Mouse (Mus musculus) neural tube, embryonic 11.5 days (tissue): Measurements from ENCODE around the gene Nanos1. TPM values are rescaled to one million over a fixed set of nuclear protein-coding genes. Genes with fewer than 3 reads are reported as not detected.

Source experiments
- ATAC-seq: fragments of 200-750 bp; cut with Nextera tagmentation; 2 replicates; pipeline ENCODE4 v1.8.0; 2017; ENCODE audit warnings: moderate number of reproducible peaks, mild to moderate bottlenecking, moderate TSS enrichment, moderate library complexity; ENCODE audit not compliant: insufficient read depth, low FRiP score, low TSS enrichment
- DNase-seq: peaks from one replicate; pipeline ENCODE4 v3.0.0-alpha.2; 2015; ENCODE audit warnings: low spot score
- H3K27ac ChIP-seq: fragments of 300-500 bp; sonication (generic); 2 replicates; pipeline ENCODE4 v1.5.1; 2014; ENCODE audit warnings: low read depth, mild to moderate bottlenecking, low read length
- H3K27me3 ChIP-seq: fragments of 300-500 bp; sonication (generic); 2 replicates; pipeline ENCODE4 v1.6.1; 2014; ENCODE audit warnings: mild to moderate bottlenecking, low read length, mixed read lengths; ENCODE audit not compliant: control insufficient read depth, insufficient read depth
- H3K36me3 ChIP-seq: fragments of 300-500 bp; sonication (generic); 2 replicates; pipeline ENCODE4 v1.6.1; 2014; ENCODE audit warnings: mild to moderate bottlenecking, low read length, moderate library complexity, mixed read lengths; ENCODE audit not compliant: control insufficient read depth, insufficient read depth
- H3K4me1 ChIP-seq: fragments of 300-500 bp; sonication (generic); 2 replicates; pipeline ENCODE4 v1.6.1; 2014; ENCODE audit warnings: low read length, mixed read lengths; ENCODE audit not compliant: control insufficient read depth, insufficient read depth
- H3K4me2 ChIP-seq: fragments of 300-500 bp; sonication (generic); 2 replicates; pipeline ENCODE4 v1.6.1; 2014; ENCODE audit warnings: low read depth, mild to moderate bottlenecking, moderate library complexity
- H3K4me3 ChIP-seq: fragments of 300-500 bp; sonication (generic); 2 replicates; pipeline ENCODE4 v1.5.1; 2014; ENCODE audit warnings: low read depth, low read length
- H3K9ac ChIP-seq: fragments of 300-500 bp; sonication (generic); 2 replicates; pipeline ENCODE4 v1.6.1; 2014; ENCODE audit warnings: mild to moderate bottlenecking, low read length
- H3K9me3 ChIP-seq: fragments of 300-500 bp; sonication (generic); 2 replicates; pipeline ENCODE4 v1.6.1; 2016; ENCODE audit warnings: low read length; ENCODE audit not compliant: control insufficient read depth
- WGBS: fragments of 180-500 bp; shearing (Covaris S2); extraction: QIAGEN DNeasy Blood & Tissue Kit; methylation state at CpG from one replicate; pipeline ENCODE4 v1.1.7; 2014; 5-methylcytosine and 5-hydroxymethylcytosine counted together
- microRNA-seq: library from miRNA; unstranded; fragments of <30 nt; microRNA quantifications from one replicate; pipeline ENCODE4, GENCODE M21; 2016
- polyA plus RNA-seq: library from polyadenylated mRNA; unstranded; fragments of >200 nt; fragmentation: Nextera tagmentation; extraction: Ambion mirVana; gene quantifications from 2 replicates; pipeline ENCODE4 v1.2.1, GENCODE M21; 2014

Gene Nanos1
- polyA plus RNA-seq, 1 experiment from 2014 or later = 4.6 TPM

GRCm38 (mm10) chr19:60793170-60793707, 37.5 kb downstream of the Nanos1 start:
- DNase-seq (no peak), ATAC-seq (no peak)
- no peaks in the 10 kb centered on the region for H3K27me3 ChIP-seq
- H3K9me3 ChIP-seq = no peaks in the 10 kb centered on the region
- no peaks in the 10 kb centered on the region for H3K36me3 ChIP-seq
- H3K4me2 ChIP-seq = no peak overlapping the region
- WGBS = 88% methylated on average over 2 of the region's 2 CpGs
- peaks cover 6% of the 10 kb centered on the region for H3K4me1 ChIP-seq
- H3K9ac ChIP-seq = no peak overlapping the region
- H3K4me3 ChIP-seq = no peak overlapping the region
- H3K27ac ChIP-seq = no peak overlapping the region

GRCm38 (mm10) chr19:60795244-60795643, 39.5 kb downstream of the Nanos1 start:
- WGBS = 90% methylated on average over 2 of the region's 2 CpGs
- H3K27ac ChIP-seq = no peak overlapping the region
- H3K36me3 ChIP-seq = no peaks in the 10 kb centered on the region
- ATAC-seq = no peak
- H3K4me1 ChIP-seq = no peaks in the 10 kb centered on the region
- no peak overlapping the region for H3K4me3 ChIP-seq
- no peak for DNase-seq
- no peaks in the 10 kb centered on the region for H3K9me3 ChIP-seq
- H3K9ac ChIP-seq = no peak overlapping the region
- H3K27me3 ChIP-seq = no peaks in the 10 kb centered on the region
- H3K4me2 ChIP-seq = no peak overlapping the region

DNA sequence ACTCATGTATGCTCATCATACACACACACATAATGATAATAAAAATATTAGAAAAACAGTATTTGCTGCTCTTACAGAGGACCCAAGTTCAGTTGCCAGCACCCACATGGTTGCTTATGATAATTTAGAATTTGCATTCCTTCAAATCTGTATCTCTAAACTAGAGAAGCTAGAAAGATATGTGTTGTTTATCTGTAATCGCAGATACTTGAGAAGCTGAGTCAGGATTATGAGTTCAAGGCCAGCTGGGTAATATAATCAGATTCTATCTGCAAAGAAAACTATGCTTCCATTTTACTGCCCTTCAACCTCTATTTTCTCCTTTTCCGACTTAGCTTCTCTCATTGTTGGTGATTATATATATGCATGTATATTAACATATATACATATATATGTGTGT, 41.6 kb downstream of the Nanos1 start:
- Histone ChIP-seq H3K4me1 (no peaks in the 10 kb centered on the region), H3K27ac (no peak overlapping the region), H3K4me3 (no peak overlapping the region), H3K36me3 (no peaks in the 10 kb centered on the region), H3K27me3 (no peaks in the 10 kb centered on the region), H3K9me3 (no peaks in the 10 kb centered on the region), H3K4me2 (no peak overlapping the region), H3K9ac (no peak overlapping the region)
- no peak for ATAC-seq
- DNase-seq = no peak
- WGBS = 89% methylated on average over 2 of the region's 2 CpGs

- ATAC-seq (no peak), DNase-seq (no peak)
- H3K36me3 ChIP-seq = no peaks in the 10 kb centered on the region
- H3K9ac ChIP-seq = no peak overlapping the region
- no peak overlapping the region for H3K4me3 ChIP-seq
- H3K4me1 ChIP-seq = no peaks in the 10 kb centered on the region
- H3K27ac ChIP-seq = no peak overlapping the region
- no peaks in the 10 kb centered on the region for H3K27me3 ChIP-seq
- H3K4me2 ChIP-seq = no peak overlapping the region
- H3K9me3 ChIP-seq = no peaks in the 10 kb centered on the region
- WGBS = 74% methylated on average over 7 of the region's 7 CpGs
Observed at GRCm38 (mm10) chr19:60799867-60800569, 44.2 kb downstream of the Nanos1 start.

DNA sequence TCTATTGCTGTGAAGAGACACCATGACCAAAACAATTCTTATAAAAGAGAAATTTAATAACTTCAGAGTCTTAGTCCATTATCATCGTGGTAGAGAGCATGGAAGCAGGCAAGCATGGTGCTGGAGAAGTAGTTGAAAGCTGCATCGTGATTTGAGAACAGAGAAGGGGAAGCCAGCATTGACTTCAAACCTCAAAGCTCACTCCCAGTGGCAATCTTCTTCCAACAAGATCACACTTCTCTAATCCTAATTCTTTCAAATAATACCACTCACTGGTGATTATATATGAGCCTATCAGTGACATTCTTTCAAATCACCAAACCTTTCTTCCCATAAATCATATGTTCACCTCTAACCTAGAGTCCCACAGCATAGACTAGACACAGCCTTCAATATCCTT, 49.1 kb downstream of the Nanos1 start:
- no peak for DNase-seq
- 58% methylated on average over 2 of the region's 2 CpGs for WGBS
- Histone ChIP-seq H3K9ac (no peak overlapping the region), H3K4me1 (no peaks in the 10 kb centered on the region), H3K4me3 (no peak overlapping the region), H3K27ac (no peak overlapping the region), H3K36me3 (no peaks in the 10 kb centered on the region), H3K9me3 (no peaks in the 10 kb centered on the region), H3K4me2 (no peak overlapping the region), H3K27me3 (no peaks in the 10 kb centered on the region)
- no peak for ATAC-seq

Small RNA genes lying within 50 kb of the gene (microRNA-seq; reads per million reads assigned to microRNA genes)
- not detected for gene mmu-mir-3084-1

Other genes with a start within 250 kb of the Nanos1 start
- gene Cacul1, start 175.0 kb upstream of the Nanos1 start, polyA plus RNA-seq = 36.4 and 38.3 TPM in 2 replicates
- gene Eif3a, start 34.7 kb downstream of the Nanos1 start, polyA plus RNA-seq = 167 and 168 TPM in 2 replicates
- gene Fam45a, start 55.6 kb downstream of the Nanos1 start, polyA plus RNA-seq = 34.3 and 36.4 TPM in 2 replicates
- 12.9 and 14.4 TPM in 2 replicates for gene Sfxn4, start 105.5 kb downstream of the Nanos1 start, polyA plus RNA-seq
- 115 and 119 TPM in 2 replicates for gene Prdx3, start 118.6 kb downstream of the Nanos1 start, polyA plus RNA-seq
- gene Grk5, start 133.8 kb downstream of the Nanos1 start, polyA plus RNA-seq = 2.6 and 3.4 TPM in 2 replicates